ENCODE assay signal across 11 mouse cellular contexts in genomic region chr11:75619133-75619532, GRCm38 (mm10). TPM values are rescaled to one million over a fixed set of nuclear protein-coding genes. Genes with fewer than 3 reads are reported as not detected.
DNase-seq lines count a peak whose midpoint lies in the region; ATAC-seq and TF ChIP-seq lines count a peak whose summit lies in the region.
"Had no signal": no experiment of that assay in that cellular context is flagged by ENCODE, and none has a peak within 500 bp of the region (broad histone marks: within the 10 kb centered on the region; RNA-seq: fewer than 3 reads in every experiment).

No protein-coding gene starts in this region.

- no peaks in the 10 kb centered on the region for H3K27me3 ChIP-seq in liver, adult 2 months (ENCODE audit: control insufficient read depth, insufficient read depth, low read length)
- no peaks in the 10 kb centered on the region for H3K27me3 ChIP-seq in liver, embryonic 12.5 days (replicated peaks)
- no peaks in the 10 kb centered on the region for H3K27me3 ChIP-seq in stomach, postnatal 0 days (ENCODE audit: control insufficient read depth, insufficient read depth, low read length)
- H3K27me3 ChIP-seq in forebrain, embryonic 12.5 days, result no peaks in the 10 kb centered on the region
- H3K27me3 ChIP-seq: heart, embryonic 13.5 days; neural tube, embryonic 13.5 days had no signal

- no peak overlapping the region for H3K27ac ChIP-seq in liver, adult 2 months (replicated peaks; ENCODE audit: insufficient read depth, low read depth, low read length)
- no peak overlapping the region for H3K27ac ChIP-seq in liver, embryonic 12.5 days
- H3K27ac ChIP-seq in stomach, postnatal 0 days (replicated peaks), result no peak overlapping the region
- no peak overlapping the region for H3K27ac ChIP-seq in forebrain, embryonic 12.5 days
- H3K27ac ChIP-seq: neural tube, embryonic 13.5 days had no signal

- H3K9ac ChIP-seq in liver, adult 2 months (ENCODE audit: low read depth, low read length), result no peak overlapping the region
- H3K9ac ChIP-seq in liver, embryonic 12.5 days, result no peak overlapping the region
- no peak overlapping the region for H3K9ac ChIP-seq in stomach, postnatal 0 days (ENCODE audit: low read length)
- H3K9ac ChIP-seq in forebrain, embryonic 12.5 days, result no peak overlapping the region
- H3K9ac ChIP-seq: heart, embryonic 13.5 days; neural tube, embryonic 13.5 days had no signal

- no peak for TF ChIP-seq POLR2A in liver, adult 2 months (IDR thresholded peaks at IDR 0.05; ENCODE audit: extremely low read depth, insufficient read depth, low read length)

- no peak for TF ChIP-seq EP300 in stomach, postnatal 0 days (optimal IDR thresholded peaks at IDR 0.05)

- no peak overlapping the region for H3K4me3 ChIP-seq in liver, adult 2 months (ENCODE audit: insufficient read depth, low read depth, low read length)
- H3K4me3 ChIP-seq in liver, embryonic 12.5 days, result no peak overlapping the region
- no peak overlapping the region for H3K4me3 ChIP-seq in stomach, postnatal 0 days (ENCODE audit: low read depth, low read length)
- H3K4me3 ChIP-seq in forebrain, embryonic 12.5 days (replicated peaks), result no peak overlapping the region
- H3K4me3 ChIP-seq: heart, embryonic 13.5 days; neural tube, embryonic 13.5 days had no signal

- peak; percentile 59 for TF ChIP-seq CTCF in liver, adult 2 months (IDR thresholded peaks at IDR 0.05; ENCODE audit: low read depth, low read length)
- peak; percentile 67 for TF ChIP-seq CTCF in stomach, postnatal 0 days (IDR thresholded peaks at IDR 0.05; ENCODE audit: low read depth)

- WGBS in liver, adult 2 months, result 80% methylated on average over 5 of the region's 5 CpGs
- 77% methylated on average over 5 of the region's 5 CpGs for WGBS in liver, embryonic 12.5 days (ENCODE audit: insufficient replicate concordance)
- 79% methylated on average over 5 of the region's 5 CpGs for WGBS in stomach, postnatal 0 days
- 82% methylated on average over 5 of the region's 5 CpGs for WGBS in forebrain, embryonic 12.5 days

- H3K4me2 ChIP-seq in liver, embryonic 12.5 days, result no peak overlapping the region
- no peak overlapping the region for H3K4me2 ChIP-seq in stomach, postnatal 0 days (replicated peaks; ENCODE audit: low read depth)
- no peak overlapping the region for H3K4me2 ChIP-seq in forebrain, embryonic 12.5 days
- H3K4me2 ChIP-seq: heart, embryonic 13.5 days; neural tube, embryonic 13.5 days had no signal

- DNase-seq in embryo, embryonic 10.5 days (ENCODE audit: low spot score), result peak; percentile 13
- DNase-seq in embryo, embryonic 10 days (ENCODE audit: low spot score), result no peak
- no peak for DNase-seq in liver, adult 2 months (ENCODE audit: extremely low read depth, low read depth, low spot score)
- DNase-seq in c-Kit-positive CD71-positive TER-119-negative erythroid progenitor cells, embryonic 14.5 days (ENCODE audit: low read depth), result peak; percentile 19
- DNase-seq in stomach, postnatal 0 days (ENCODE audit: low spot score), result no peak
- DNase-seq in right cerebral cortex, postnatal 4 days, result no peak
- DNase-seq: cerebellum, adult 9-10 months had no signal

- no peaks in the 10 kb centered on the region for H3K9me3 ChIP-seq in liver, embryonic 12.5 days (replicated peaks)
- H3K9me3 ChIP-seq in stomach, postnatal 0 days (ENCODE audit: control insufficient read depth, low read length), result no peaks in the 10 kb centered on the region
- H3K9me3 ChIP-seq in forebrain, embryonic 12.5 days, result no peaks in the 10 kb centered on the region
- H3K9me3 ChIP-seq: heart, embryonic 13.5 days; neural tube, embryonic 13.5 days had no signal

- H3K36me3 ChIP-seq in liver, adult 2 months (ENCODE audit: control insufficient read depth, insufficient read depth, low read length), result peaks cover 26% of the 10 kb centered on the region
- H3K36me3 ChIP-seq in liver, embryonic 12.5 days, result peaks cover 76% of the 10 kb centered on the region
- H3K36me3 ChIP-seq in stomach, postnatal 0 days (ENCODE audit: control insufficient read depth, insufficient read depth, low read length), result peaks cover 21% of the 10 kb centered on the region
- H3K36me3 ChIP-seq in forebrain, embryonic 12.5 days (replicated peaks), result peaks cover 60% of the 10 kb centered on the region

- H3K4me1 ChIP-seq in liver, adult 2 months (ENCODE audit: control insufficient read depth, insufficient read depth, low read length), result peaks cover 5% of the 10 kb centered on the region; the same call in 1 of the 2 replicates
- peaks cover 11% of the 10 kb centered on the region for H3K4me1 ChIP-seq in liver, embryonic 12.5 days
- no peaks in the 10 kb centered on the region for H3K4me1 ChIP-seq in stomach, postnatal 0 days (replicated peaks; ENCODE audit: control insufficient read depth, insufficient read depth)
- H3K4me1 ChIP-seq in forebrain, embryonic 12.5 days, result no peaks in the 10 kb centered on the region
- H3K4me1 ChIP-seq: neural tube, embryonic 13.5 days had no signal

- no peak for ATAC-seq in liver, embryonic 12.5 days
- no peak for ATAC-seq in stomach, postnatal 0 days (ENCODE audit: low FRiP score, low TSS enrichment)
- ATAC-seq in forebrain, embryonic 12.5 days (ENCODE audit: low FRiP score), result no peak

- H3K79me2 ChIP-seq in liver, adult 2 months (ENCODE audit: control insufficient read depth, insufficient read depth, low read length), result no peaks in the 10 kb centered on the region

RNA-seq across cellular contexts. Expression of gene Inpp5k, which starts 11.7 kb away (rescaled TPM):
- 12.3 and 13.4 TPM in 2 replicates for total RNA-seq in liver, adult 2 months (2014; rRNA removed)
- 12.2 and 17.2 TPM in 2 replicates for polyA plus RNA-seq in liver, adult 2 months (2012; rRNA removed)
- 15.0 and 15.8 TPM in 2 replicates for polyA plus RNA-seq in liver, embryonic 12.5 days (2016; fragmentation: Nextera tagmentation; extraction: Ambion mirVana)
- 19.0 and 22.4 TPM in 2 replicates for polyA plus RNA-seq in stomach, postnatal 0 days (2015; fragmentation: Nextera tagmentation; extraction: Ambion mirVana)
- polyA plus RNA-seq in forebrain, embryonic 12.5 days (2016; fragmentation: Nextera tagmentation; extraction: Ambion mirVana), result 21.5 and 25.4 TPM in 2 replicates

RNA-seq across cellular contexts. Expression of gene Myo1c, which starts 31.2 kb away (rescaled TPM):
- total RNA-seq in liver, adult 2 months (2014; rRNA removed), result 15.6 and 17.9 TPM in 2 replicates
- polyA plus RNA-seq in liver, adult 2 months (2012; rRNA removed), result 17.0 and 21.5 TPM in 2 replicates
- 34.6 and 35.5 TPM in 2 replicates for polyA plus RNA-seq in liver, embryonic 12.5 days (2016; fragmentation: Nextera tagmentation; extraction: Ambion mirVana)
- polyA plus RNA-seq in stomach, postnatal 0 days (2015; fragmentation: Nextera tagmentation; extraction: Ambion mirVana), result 41.8 and 41.9 TPM in 2 replicates
- polyA plus RNA-seq in forebrain, embryonic 12.5 days (2016; fragmentation: Nextera tagmentation; extraction: Ambion mirVana), result 12.1 and 13.9 TPM in 2 replicates

RNA-seq across cellular contexts. Expression of gene Pitpna, which starts 31.2 kb away (rescaled TPM):
- total RNA-seq in liver, adult 2 months (2014; rRNA removed), result 19.7 and 21.0 TPM in 2 replicates
- polyA plus RNA-seq in liver, adult 2 months (2012; rRNA removed), result 24.6 and 28.9 TPM in 2 replicates
- polyA plus RNA-seq in liver, embryonic 12.5 days (2016; fragmentation: Nextera tagmentation; extraction: Ambion mirVana), result 65.7 and 69.3 TPM in 2 replicates
- 79.3 and 84.3 TPM in 2 replicates for polyA plus RNA-seq in stomach, postnatal 0 days (2015; fragmentation: Nextera tagmentation; extraction: Ambion mirVana)
- polyA plus RNA-seq in forebrain, embryonic 12.5 days (2016; fragmentation: Nextera tagmentation; extraction: Ambion mirVana), result 95.5 and 96.1 TPM in 2 replicates

RNA-seq across cellular contexts. Expression of gene Crk, which starts 59.9 kb away (rescaled TPM):
- 50.5 and 51.1 TPM in 2 replicates for total RNA-seq in liver, adult 2 months (2014; rRNA removed)
- 47.7 and 57.5 TPM in 2 replicates for polyA plus RNA-seq in liver, adult 2 months (2012; rRNA removed)
- polyA plus RNA-seq in liver, embryonic 12.5 days (2016; fragmentation: Nextera tagmentation; extraction: Ambion mirVana), result 50.2 and 53.6 TPM in 2 replicates
- polyA plus RNA-seq in stomach, postnatal 0 days (2015; fragmentation: Nextera tagmentation; extraction: Ambion mirVana), result 63.5 and 68.8 TPM in 2 replicates
- 139 and 146 TPM in 2 replicates for polyA plus RNA-seq in forebrain, embryonic 12.5 days (2016; fragmentation: Nextera tagmentation; extraction: Ambion mirVana)

Comparison
In these comparisons a context has a peak if more than half of its experiments do, and no peak if none do; other contexts are left out.
1. DNase-seq: peak in embryo, embryonic 10.5 days (single experiment) and c-Kit-positive CD71-positive TER-119-negative erythroid progenitor cells, embryonic 14.5 days (single experiment); none in embryo, embryonic 10 days (single experiment), liver, adult 2 months (single experiment), stomach, postnatal 0 days (single experiment) and right cerebral cortex, postnatal 4 days (single experiment).